Mouse (Mus musculus) ES-E14 (cell line): ENCODE results near the gene Lyst. TPM values are rescaled to one million over a fixed set of nuclear protein-coding genes. Genes with fewer than 3 reads are reported as not detected.

Source experiments
- DNase-seq: peaks from one replicate; pipeline ENCODE4 v3.0.0-alpha.2; 2013; ENCODE audit warnings: low read depth, low spot score
- H3K27ac ChIP-seq: 2 replicates; pipeline ENCODE4 v1.5.1; 2012; ENCODE audit warnings: low read depth, mild to moderate bottlenecking, low read length, moderate library complexity, mixed read lengths; ENCODE audit not compliant: poor library complexity, insufficient read depth, severe bottlenecking
- H3K36me3 ChIP-seq: 2 replicates; pipeline ENCODE4 v1.6.1; 2012; ENCODE audit warnings: mild to moderate bottlenecking, low read length, moderate library complexity, mixed read lengths; ENCODE audit not compliant: control insufficient read depth, poor library complexity, insufficient read depth, severe bottlenecking
- H3K4me1 ChIP-seq, 2 experiments: fragments of 150-350 bp in 1 of 2; sonication (generic) in 1 of 2; 2 replicates each; pipeline ENCODE4 v1.6.1; 2012; ENCODE audit warnings: low read length in 2 of 2, mild to moderate bottlenecking in 1 of 2, mixed read lengths in 1 of 2; ENCODE audit not compliant: control insufficient read depth in 2 of 2, insufficient read depth in 2 of 2, poor library complexity in 1 of 2
- H3K4me3 ChIP-seq, 2 experiments: fragments of 150-350 bp in 1 of 2; sonication (generic) in 1 of 2; 2 replicates each; pipeline ENCODE4 v1.5.1; 2012; ENCODE audit warnings: low read length in 2 of 2, low read depth in 1 of 2, mild to moderate bottlenecking in 1 of 2, mixed read lengths in 1 of 2; ENCODE audit not compliant: insufficient read depth in 1 of 2, poor library complexity in 1 of 2, severe bottlenecking in 1 of 2
- H3K9ac ChIP-seq: 2 replicates; pipeline ENCODE4 v1.6.1; 2012; ENCODE audit warnings: low read depth, mild to moderate bottlenecking, low read length, mixed read lengths; ENCODE audit not compliant: poor library complexity, insufficient read depth, severe bottlenecking
- H3K9me3 ChIP-seq: fragments of 150-350 bp; sonication (generic); 2 replicates; pipeline ENCODE4 v1.6.1; 2012; ENCODE audit warnings: low read depth, mild to moderate bottlenecking, low read length; ENCODE audit not compliant: control insufficient read depth, insufficient read depth
- CHD2 ChIP-seq: IDR thresholded peaks from 2 replicates; pipeline ENCODE4 v1.6.1; 2014; ENCODE audit warnings: mild to moderate bottlenecking, low read depth, low read length, inconsistent platforms
- HCFC1 ChIP-seq: IDR thresholded peaks from 2 replicates; pipeline ENCODE4 v1.6.1; 2012; ENCODE audit warnings: low read length, inconsistent platforms, borderline replicate concordance; ENCODE audit not compliant: insufficient read depth
- MAFK ChIP-seq: IDR thresholded peaks from 2 replicates; pipeline ENCODE4 v1.6.1; 2014; ENCODE audit warnings: mild to moderate bottlenecking, low read depth, low read length, inconsistent platforms; ENCODE audit not compliant: insufficient read depth
- ZC3H11A ChIP-seq: IDR thresholded peaks from 2 replicates; pipeline ENCODE4 v1.6.1; 2012; ENCODE audit warnings: low read depth, mild to moderate bottlenecking, inconsistent platforms, low read length, borderline replicate concordance
- ZNF384 ChIP-seq: IDR thresholded peaks from 2 replicates; pipeline ENCODE4 v1.6.1; 2012; ENCODE audit warnings: low read depth, low read length, inconsistent platforms
- in situ Hi-C, 2 experiments: fragments of 600-800 bp; cut with MboI; formaldehyde crosslinking; loops; one replicate each; pipeline ENCODE4 v1.15.1; 2025; ENCODE audit warnings: low sequenced_read_pairs in 2 of 2, inconsistent platforms in 1 of 2; ENCODE audit not compliant: unreplicated experiment in 2 of 2
- total RNA-seq: library from RNA; depleted of rRNA; stranded (reverse); fragments of 300-350 nt; gene quantifications from 2 replicates; pipeline ENCODE4 v1.2.3, GENCODE M21; 2012

The Lyst gene
- total RNA-seq, 1 experiment: 11.7 TPM

DNA sequence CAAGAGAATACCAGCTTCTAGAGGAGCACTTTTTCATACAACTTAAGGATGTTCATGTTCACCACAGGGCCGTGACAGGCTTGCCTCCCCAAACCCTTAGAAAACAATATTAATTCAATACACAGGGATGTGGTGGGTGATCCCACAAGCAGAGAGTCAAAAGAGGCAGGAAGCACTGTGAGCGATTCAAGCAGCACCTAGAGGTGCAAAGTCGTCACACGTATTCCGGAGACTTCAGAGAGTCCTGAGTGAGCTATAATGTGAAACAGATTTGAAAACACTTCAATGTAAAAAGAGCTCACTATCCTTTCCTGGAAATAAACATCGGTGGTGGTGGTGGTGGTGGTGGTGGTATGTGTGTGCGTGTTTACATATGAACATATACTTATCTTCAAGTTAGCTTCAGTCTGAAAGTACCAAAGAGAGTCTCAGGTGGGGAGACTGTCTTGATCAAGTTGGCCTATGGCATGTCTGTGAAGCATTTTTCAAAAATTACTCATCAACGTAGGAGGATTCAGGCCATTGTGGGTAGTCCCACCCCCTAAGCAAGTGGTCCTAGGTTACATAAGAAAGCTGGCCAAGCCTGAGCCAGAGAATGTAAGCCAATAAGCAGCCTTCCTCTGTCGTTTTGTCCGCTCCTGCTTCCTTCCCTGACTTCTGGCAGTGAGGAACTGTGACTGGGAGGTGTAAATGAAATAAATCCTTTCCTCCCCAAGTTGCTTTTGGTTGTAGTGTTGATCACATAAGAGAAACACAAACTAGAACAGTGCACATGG is 17.9 kb upstream of the Lyst start:
- no peak overlapping the region for H3K27ac ChIP-seq
- no peaks in the 10 kb centered on the region for H3K36me3 ChIP-seq
- H3K9ac ChIP-seq: no peak overlapping the region
- in situ Hi-C loops: no loop called here
- no peaks in the 10 kb centered on the region for H3K4me1 ChIP-seq
- no peak overlapping the region for H3K4me3 ChIP-seq
- no peak for DNase-seq
- H3K9me3 ChIP-seq: no peaks in the 10 kb centered on the region
- TF ChIP-seq ZNF384 (no peak), HCFC1 (no peak), MAFK (no peak), ZC3H11A (no peak)

- H3K36me3 ChIP-seq: no peaks in the 10 kb centered on the region
- H3K9me3 ChIP-seq: no peaks in the 10 kb centered on the region
- in situ Hi-C loops: no loop called here
- no peak overlapping the region for H3K4me3 ChIP-seq
- no peak overlapping the region for H3K27ac ChIP-seq
- no peaks in the 10 kb centered on the region for H3K4me1 ChIP-seq
- TF ChIP-seq ZC3H11A (no peak), HCFC1 (no peak), ZNF384 (no peak), CHD2 (no peak), MAFK (no peak)
- DNase-seq: no peak
- no peak overlapping the region for H3K9ac ChIP-seq
Observed at GRCm38 (mm10) chr13:13572941-13573340, 17.3 kb upstream of the Lyst start.

DNA sequence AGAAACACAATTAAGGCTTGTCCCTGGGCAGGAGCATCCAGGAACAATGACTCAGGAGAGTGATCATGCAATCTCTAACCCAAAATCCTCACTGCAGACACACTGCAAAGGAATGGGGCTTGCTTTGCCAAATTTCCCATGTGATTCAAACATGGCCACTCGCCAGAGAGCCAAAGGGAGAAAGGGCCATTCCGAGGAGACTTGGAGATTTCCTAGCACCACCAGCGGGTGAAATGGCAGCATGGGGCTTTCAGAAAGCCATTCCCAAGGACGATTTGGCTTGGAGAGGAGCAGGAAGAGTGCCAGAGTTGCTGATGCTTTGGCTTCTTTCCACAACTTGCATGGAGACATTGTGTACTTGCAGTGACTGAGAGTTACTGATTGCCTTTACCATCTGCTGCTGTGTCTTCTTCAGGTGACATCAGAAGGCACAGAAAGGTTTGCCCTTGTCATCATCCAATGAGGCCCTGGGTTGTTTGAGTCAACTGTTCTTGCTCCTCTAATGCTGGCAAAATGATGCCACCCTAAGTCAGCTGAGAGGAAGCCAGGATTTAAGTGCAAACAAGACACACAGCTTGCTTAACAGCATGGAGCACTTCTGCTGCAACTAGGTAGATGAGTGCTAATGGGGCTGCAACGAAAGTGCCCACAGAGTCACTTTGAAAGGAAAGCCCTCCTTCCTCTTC is 16.5 kb upstream of the Lyst start:
- H3K9me3 ChIP-seq: no peaks in the 10 kb centered on the region
- no peak for DNase-seq
- no peak for TF ChIP-seq HCFC1
- no peak for TF ChIP-seq CHD2
- TF ChIP-seq MAFK: no peak
- TF ChIP-seq ZC3H11A: no peak
- no peak for TF ChIP-seq ZNF384
- H3K36me3 ChIP-seq: no peaks in the 10 kb centered on the region
- H3K9ac ChIP-seq: no peak overlapping the region
- H3K4me1 ChIP-seq: no peaks in the 10 kb centered on the region
- no peak overlapping the region for H3K27ac ChIP-seq
- in situ Hi-C loops: no loop called here
- H3K4me3 ChIP-seq: no peak overlapping the region

DNA sequence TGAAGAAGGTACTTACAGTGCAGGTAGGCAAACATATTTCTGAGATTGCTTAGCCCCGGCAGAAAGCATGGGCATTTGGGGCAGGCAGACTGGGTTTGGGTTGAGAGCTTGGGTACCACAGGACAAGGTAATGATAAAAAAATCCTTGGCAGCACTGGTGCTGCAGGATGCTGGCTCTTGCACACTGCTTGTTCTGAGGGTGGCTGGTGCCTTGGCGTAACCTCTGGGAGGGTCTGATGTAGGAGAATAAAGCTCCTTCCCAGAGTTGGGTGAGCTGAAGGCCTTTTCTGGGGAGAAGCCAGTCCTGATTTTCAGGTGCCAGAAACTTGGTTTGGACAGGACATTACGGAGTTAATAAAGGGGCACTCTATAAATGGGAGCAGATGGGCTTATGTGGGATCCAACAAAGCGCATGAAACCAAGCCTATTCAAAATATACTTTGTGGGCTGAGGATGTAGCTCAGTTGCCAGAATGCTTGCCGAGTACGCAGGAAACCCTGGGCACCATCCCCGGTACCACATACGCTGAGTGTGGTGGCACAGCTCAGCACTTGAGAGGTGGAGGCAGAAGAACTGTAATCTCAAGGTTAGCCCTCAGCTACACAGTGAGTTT is 15.8 kb upstream of the Lyst start:
- DNase-seq: no peak
- Histone ChIP-seq H3K27ac (no peak overlapping the region), H3K9me3 (no peaks in the 10 kb centered on the region), H3K9ac (no peak overlapping the region), H3K4me3 (no peak overlapping the region), H3K36me3 (no peaks in the 10 kb centered on the region), H3K4me1 (no peaks in the 10 kb centered on the region)
- TF ChIP-seq CHD2 (no peak), HCFC1 (no peak), MAFK (no peak)
- in situ Hi-C loops: no loop called here

DNA sequence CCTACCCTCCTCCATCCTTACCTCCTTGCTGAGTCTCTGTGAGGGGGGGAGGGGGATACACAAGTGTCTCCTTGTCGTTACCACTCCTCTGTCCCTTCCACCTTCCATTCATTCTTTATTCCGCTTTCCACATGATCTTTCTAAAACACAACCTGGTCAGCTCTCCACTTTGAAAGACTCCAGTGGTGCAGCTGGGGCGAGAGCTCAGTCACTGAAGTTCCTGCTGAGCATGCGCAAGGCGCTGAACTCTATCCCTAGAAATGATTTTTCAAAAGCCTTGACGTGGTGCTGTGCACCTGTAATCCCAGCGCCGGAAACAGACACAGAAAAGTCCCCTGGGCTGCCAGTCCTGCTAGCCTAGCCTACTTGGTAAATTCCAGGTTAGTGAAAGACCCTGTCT is 15.1 kb upstream of the Lyst start:
- Histone ChIP-seq H3K9ac (no peak overlapping the region), H3K4me3 (no peak overlapping the region), H3K36me3 (no peaks in the 10 kb centered on the region), H3K9me3 (no peaks in the 10 kb centered on the region), H3K27ac (no peak overlapping the region), H3K4me1 (no peaks in the 10 kb centered on the region)
- TF ChIP-seq MAFK: no peak
- no peak for TF ChIP-seq HCFC1
- no peak for TF ChIP-seq ZNF384
- TF ChIP-seq CHD2: no peak
- no peak for TF ChIP-seq ZC3H11A
- in situ Hi-C loops: no loop called here
- DNase-seq: no peak
